ENCODE assay signal across 10 mouse cellular contexts in genomic region chr5:119668913-119669411, GRCm38 (mm10). TPM values are rescaled to one million over a fixed set of nuclear protein-coding genes. Genes with fewer than 3 reads are reported as not detected.
DNase-seq lines count a peak whose midpoint lies in the region; ATAC-seq and TF ChIP-seq lines count a peak whose summit lies in the region.
"Had no signal": no experiment of that assay in that cellular context is flagged by ENCODE, and none has a peak within 500 bp of the region (broad histone marks: within the 10 kb centered on the region; RNA-seq: fewer than 3 reads in every experiment).

No protein-coding gene starts in this region.

- no peaks in the 10 kb centered on the region for H3K9me3 ChIP-seq in heart, embryonic 16.5 days (replicated peaks; ENCODE audit: control insufficient read depth, low read length)
- no peaks in the 10 kb centered on the region for H3K9me3 ChIP-seq in embryonic facial prominence, embryonic 12.5 days
- no peaks in the 10 kb centered on the region for H3K9me3 ChIP-seq in liver, embryonic 14.5 days (ENCODE audit: control insufficient read depth, low read length)

- H3K4me2 ChIP-seq in heart, embryonic 16.5 days (ENCODE audit: low read depth, low read length) = peak overlapping the region; percentile 94
- peak overlapping the region; percentile 65 for H3K4me2 ChIP-seq in embryonic facial prominence, embryonic 12.5 days (replicated peaks)
- peak overlapping the region; percentile 53 for H3K4me2 ChIP-seq in liver, embryonic 14.5 days (ENCODE audit: low read depth)

- intact Hi-C loops in heart, postnatal 25 days (cut with DNase I) = loop anchor here (10.0 kb wide), 1 partner anchor 474 kb away; no protein-coding TSS in a partner anchor

- H3K27me3 ChIP-seq in heart, embryonic 16.5 days (ENCODE audit: control insufficient read depth, insufficient read depth, low read length) = peaks cover 72% of the 10 kb centered on the region
- peaks cover 56% of the 10 kb centered on the region for H3K27me3 ChIP-seq in embryonic facial prominence, embryonic 12.5 days
- H3K27me3 ChIP-seq in liver, embryonic 14.5 days (ENCODE audit: control insufficient read depth, insufficient read depth, low read length) = peaks cover 82% of the 10 kb centered on the region

- DNase-seq in heart, postnatal 25 days (ENCODE audit: low spot score) = no peak
- peak; percentile 43 for DNase-seq in NIH3T3 (ENCODE audit: low read depth)
- no peak for DNase-seq in liver, embryonic 14.5 days (ENCODE audit: low read depth in 3 of 3, low spot score in 3 of 3)
- DNase-seq in Muller cell, postnatal 12 days (ENCODE audit: inconsistent ontology term) = no peak
- no peak for DNase-seq in testis, postnatal 14 days (ENCODE audit: low spot score)
- DNase-seq in right cerebral cortex, postnatal 4 days = no peak
- DNase-seq: cerebellum, adult 11 months had no signal

- TF ChIP-seq EP300 in liver, embryonic 14.5 days (IDR thresholded peaks at IDR 0.05; ENCODE audit: low read depth) = no peak

- no peak overlapping the region; the same call in 1 of the 2 replicates for H3K4me3 ChIP-seq in heart, embryonic 16.5 days (ENCODE audit: low read length)
- H3K4me3 ChIP-seq in embryonic facial prominence, embryonic 12.5 days = peak overlapping the region; percentile 57
- no peak overlapping the region for H3K4me3 ChIP-seq in liver, embryonic 14.5 days (ENCODE audit: insufficient read depth in 1 of 2, low read depth in 2 of 2, low read length in 2 of 2)

- no peak for TF ChIP-seq CTCF in liver, embryonic 14.5 days (IDR thresholded peaks at IDR 0.05; ENCODE audit: low read depth)

- WGBS in heart, embryonic 16.5 days = 15% methylated on average over 18 of the region's 18 CpGs
- WGBS in embryonic facial prominence, embryonic 12.5 days = 3% methylated on average over 15 of the region's 18 CpGs
- WGBS in liver, embryonic 14.5 days (ENCODE audit: insufficient replicate concordance) = 7% methylated on average over 16 of the region's 18 CpGs

- ATAC-seq in heart, embryonic 16.5 days (replicated peaks; ENCODE audit: extremely low read depth, insufficient read depth, low FRiP score) = no peak
- ATAC-seq in embryonic facial prominence, embryonic 12.5 days (ENCODE audit: insufficient number of reproducible peaks, insufficient read depth, low FRiP score, low TSS enrichment) = no peak
- ATAC-seq in liver, embryonic 14.5 days (ENCODE audit: insufficient read depth) = no peak

- no peaks in the 10 kb centered on the region for H3K36me3 ChIP-seq in heart, embryonic 16.5 days (ENCODE audit: control insufficient read depth, insufficient read depth)
- no peaks in the 10 kb centered on the region for H3K36me3 ChIP-seq in embryonic facial prominence, embryonic 12.5 days
- no peaks in the 10 kb centered on the region for H3K36me3 ChIP-seq in liver, embryonic 14.5 days (replicated peaks; ENCODE audit: control insufficient read depth, insufficient read depth, low read depth)
- H3K36me3 ChIP-seq: G1E had no signal

- peak overlapping the region; percentile 24; the same call in 1 of the 2 replicates for H3K9ac ChIP-seq in heart, embryonic 16.5 days (ENCODE audit: low read length)
- peak overlapping the region; percentile 91 for H3K9ac ChIP-seq in embryonic facial prominence, embryonic 12.5 days
- H3K9ac ChIP-seq in liver, embryonic 14.5 days (replicated peaks) = no peak overlapping the region

- peaks cover 15% of the 10 kb centered on the region for H3K4me1 ChIP-seq in heart, embryonic 16.5 days (ENCODE audit: control insufficient read depth, insufficient read depth, low read length)
- peaks cover 26% of the 10 kb centered on the region for H3K4me1 ChIP-seq in embryonic facial prominence, embryonic 12.5 days
- no peaks in the 10 kb centered on the region for H3K4me1 ChIP-seq in liver, embryonic 14.5 days (replicated peaks; ENCODE audit: control insufficient read depth in 2 of 2, insufficient read depth in 2 of 2, low read length in 1 of 2)

- H3K27ac ChIP-seq in heart, embryonic 16.5 days (ENCODE audit: low read length) = no peak overlapping the region
- H3K27ac ChIP-seq in embryonic facial prominence, embryonic 12.5 days = peak overlapping the region; percentile 98
- no peak overlapping the region for H3K27ac ChIP-seq in liver, embryonic 14.5 days

RNA-seq across cellular contexts. Expression of gene Tbx3, which starts 1.5 kb away (rescaled TPM):
- 7.4 and 10.6 TPM in 2 replicates for polyA plus RNA-seq in heart, embryonic 16.5 days (2015; fragmentation: Nextera tagmentation; extraction: Ambion mirVana)
- total RNA-seq in heart, postnatal 25 days (2021) = 10 to 100 TPM in 1 of 2 experiments, 1 to 10 TPM in 1; 9.3 to 13.2 TPM
- 59.5 and 65.3 TPM in 2 replicates for polyA plus RNA-seq in embryonic facial prominence, embryonic 12.5 days (2016; fragmentation: Nextera tagmentation; extraction: Ambion mirVana)
- 1.4 and 1.7 TPM in 2 replicates for polyA plus RNA-seq in liver, embryonic 14.5 days (2012; rRNA removed)
- 2.0 and 2.4 TPM in 2 replicates for polyA plus RNA-seq in liver, embryonic 14.5 days (2014; fragmentation: Nextera tagmentation; extraction: Ambion mirVana)
- polyA plus RNA-seq: G1E had no signal
